Mouse (Mus musculus): ENCODE measurements around the gene Gdf1. TPM values are rescaled to one million over a fixed set of nuclear protein-coding genes. Genes with fewer than 3 reads are reported as not detected.

The Gdf1 gene
- polyA plus RNA-seq, 1 experiment = not detected

DNA sequence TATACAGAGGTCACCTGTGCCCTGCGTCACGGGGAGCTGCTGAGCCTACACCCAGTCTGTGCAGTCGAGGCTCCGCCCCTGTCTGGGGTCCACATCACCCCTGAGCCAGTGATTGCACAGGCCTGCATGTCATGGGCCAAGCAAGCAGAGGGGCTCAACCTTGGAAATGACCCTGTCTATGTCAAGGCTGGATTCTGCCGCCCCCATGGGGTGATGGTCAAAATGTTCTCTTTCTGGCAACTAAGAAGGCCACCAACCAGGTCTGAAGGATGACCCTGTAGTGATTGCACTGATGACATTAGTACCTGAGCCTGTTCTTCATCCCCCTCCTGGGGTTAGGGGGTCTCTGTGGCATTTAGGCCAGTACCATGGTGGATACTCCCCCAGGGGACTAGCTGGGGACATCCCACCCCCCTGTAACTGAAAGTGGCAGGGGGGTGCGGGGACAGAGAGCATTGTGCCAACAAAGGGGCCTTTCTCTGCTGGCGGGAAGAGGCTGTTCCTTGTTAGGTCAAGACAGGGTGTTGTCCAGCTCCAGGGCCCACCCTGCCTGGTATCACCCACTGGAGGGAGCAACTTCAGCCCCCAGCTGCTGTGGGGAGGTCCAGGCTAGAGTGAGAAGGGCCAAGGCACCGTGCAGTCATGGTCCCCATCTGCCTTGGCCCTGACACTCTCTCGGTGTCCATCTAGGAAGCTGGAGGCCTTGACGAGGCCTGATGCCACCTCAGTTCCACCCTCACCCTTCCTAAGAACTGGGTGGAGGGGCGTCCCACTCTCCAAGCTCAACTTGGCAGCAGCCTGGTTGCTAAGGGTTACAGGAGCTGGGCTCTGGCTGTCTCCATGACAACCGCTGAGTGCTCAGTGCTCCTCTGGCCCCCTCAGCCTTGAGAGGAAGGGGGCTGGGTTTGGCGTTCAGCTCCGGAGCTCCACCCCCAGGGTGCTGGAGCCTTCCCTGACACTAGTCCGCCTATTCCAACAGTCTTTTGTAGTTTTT is 12.8 kb upstream of the Gdf1 start:
- no peak for TF ChIP-seq GATA1 (IDR thresholded peaks at IDR 0.05; ENCODE audit: low read length)

GRCm38 (mm10) chr8:70317872-70318271 is 11.7 kb upstream of the Gdf1 start:
- TF ChIP-seq GATA1 (IDR thresholded peaks at IDR 0.05; ENCODE audit: low read length) = no peak

GRCm38 (mm10) chr8:70323716-70324115 is 5.9 kb upstream of the Gdf1 start:
- TF ChIP-seq GATA1 (IDR thresholded peaks at IDR 0.05; ENCODE audit: low read length) = no peak

- no peak for TF ChIP-seq GATA1 (IDR thresholded peaks at IDR 0.05; ENCODE audit: low read length)
These were observed 2.1 kb upstream of the Gdf1 start for GRCm38 (mm10) chr8:70327512-70327911.

DNA sequence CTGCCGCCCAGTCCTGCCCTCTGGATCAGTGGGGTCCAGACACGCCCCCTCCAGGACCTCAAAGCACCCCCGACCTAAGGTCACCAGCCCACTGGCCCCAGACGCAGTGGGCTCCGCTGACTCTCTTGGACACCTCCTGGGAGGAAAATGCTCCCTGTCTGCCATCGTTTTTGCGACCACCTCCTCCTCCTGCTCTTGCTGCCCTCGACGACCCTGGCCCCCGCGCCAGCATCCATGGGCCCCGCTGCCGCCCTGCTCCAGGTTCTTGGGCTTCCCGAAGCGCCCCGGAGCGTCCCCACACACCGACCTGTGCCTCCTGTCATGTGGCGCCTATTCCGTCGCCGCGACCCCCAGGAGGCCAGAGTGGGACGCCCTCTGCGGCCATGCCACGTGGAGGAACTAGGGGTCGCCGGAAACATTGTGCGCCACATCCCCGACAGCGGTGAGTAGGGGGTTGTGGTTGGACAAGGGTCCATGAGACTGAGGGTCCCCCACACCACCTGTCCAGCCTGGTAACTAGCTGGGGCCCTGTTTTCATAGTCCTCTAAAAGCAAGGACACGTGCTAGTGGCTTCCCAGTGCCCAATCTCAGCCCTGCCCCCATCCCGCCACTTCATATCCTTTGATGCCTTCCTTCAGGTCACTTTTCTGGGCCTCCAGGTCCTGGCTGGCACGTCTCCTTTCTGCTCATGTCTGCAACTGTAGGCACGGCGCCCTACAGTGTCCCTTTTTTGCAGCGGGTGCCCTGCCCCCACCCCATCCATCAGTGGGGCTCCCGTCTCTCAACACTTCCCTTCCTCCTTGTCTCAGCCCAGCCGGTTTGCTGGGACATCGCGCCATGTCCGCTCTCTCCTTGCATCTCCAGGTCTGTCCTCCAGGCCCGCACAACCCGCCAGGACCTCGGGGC is 471 bp downstream of the Gdf1 start:
- no peak for TF ChIP-seq GATA1 (IDR thresholded peaks at IDR 0.05; ENCODE audit: low read length)

DNA sequence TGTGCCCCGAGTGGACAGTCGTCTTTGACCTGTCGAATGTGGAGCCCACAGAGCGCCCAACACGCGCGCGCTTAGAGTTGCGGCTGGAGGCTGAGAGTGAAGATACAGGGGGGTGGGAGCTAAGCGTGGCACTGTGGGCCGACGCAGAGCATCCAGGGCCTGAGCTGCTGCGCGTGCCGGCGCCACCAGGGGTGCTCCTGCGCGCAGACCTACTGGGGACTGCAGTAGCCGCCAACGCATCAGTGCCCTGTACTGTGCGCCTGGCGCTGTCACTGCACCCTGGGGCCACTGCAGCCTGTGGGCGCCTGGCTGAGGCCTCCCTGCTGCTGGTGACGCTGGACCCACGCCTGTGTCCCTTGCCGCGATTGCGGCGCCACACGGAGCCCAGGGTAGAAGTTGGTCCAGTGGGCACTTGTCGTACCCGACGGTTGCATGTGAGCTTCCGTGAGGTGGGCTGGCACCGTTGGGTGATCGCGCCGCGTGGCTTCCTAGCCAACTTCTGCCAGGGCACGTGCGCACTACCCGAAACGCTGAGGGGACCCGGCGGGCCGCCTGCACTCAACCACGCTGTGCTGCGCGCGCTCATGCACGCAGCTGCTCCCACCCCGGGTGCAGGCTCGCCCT is 1.2 kb downstream of the Gdf1 start:
- no peak for TF ChIP-seq GATA1 (IDR thresholded peaks at IDR 0.05; ENCODE audit: low read length)

GRCm38 (mm10) chr8:70331526-70331925 is 1.9 kb downstream of the Gdf1 start:
- TF ChIP-seq GATA1 (IDR thresholded peaks at IDR 0.05; ENCODE audit: low read length) = no peak

DNA sequence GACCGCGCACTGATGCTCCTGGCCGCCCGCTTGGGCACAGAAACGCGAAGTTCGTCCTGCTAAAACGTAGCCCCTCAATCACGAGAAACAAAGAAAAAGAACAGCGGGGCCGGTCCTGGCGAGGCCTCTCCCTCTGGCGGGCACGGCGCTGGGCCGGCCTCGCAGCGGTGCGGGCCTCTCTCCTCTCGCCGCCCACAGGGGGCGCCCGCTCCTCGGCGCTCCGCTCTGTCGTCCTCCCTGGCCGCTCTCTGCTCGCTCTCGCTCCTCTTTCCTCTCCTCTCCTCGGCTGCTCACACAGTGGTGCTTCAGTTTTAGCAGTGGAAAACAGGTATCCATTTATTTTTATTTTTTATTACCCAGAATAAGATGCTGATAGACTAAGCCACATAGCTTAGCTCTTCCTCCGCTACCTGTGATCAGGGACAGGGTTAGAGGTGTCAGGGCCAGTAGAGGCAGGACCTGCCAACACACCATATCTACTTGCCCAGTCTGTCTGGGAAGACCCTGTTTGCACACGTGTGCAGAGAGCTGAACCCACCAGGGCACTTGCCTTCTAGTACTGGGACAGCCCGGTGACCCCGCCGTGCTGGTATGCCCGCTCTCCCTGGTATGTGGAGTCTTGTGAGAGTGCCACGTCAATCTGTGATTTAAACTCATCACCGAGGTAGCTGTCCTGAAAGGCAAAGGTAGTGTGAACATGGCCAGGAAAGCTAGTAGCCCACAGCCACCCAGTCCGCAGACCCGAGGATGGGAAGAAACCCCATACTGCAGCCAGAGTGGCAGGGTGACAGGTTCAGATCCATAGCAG is 2.7 kb downstream of the Gdf1 start:
- TF ChIP-seq GATA1 (IDR thresholded peaks at IDR 0.05; ENCODE audit: low read length) = no peak

DNA sequence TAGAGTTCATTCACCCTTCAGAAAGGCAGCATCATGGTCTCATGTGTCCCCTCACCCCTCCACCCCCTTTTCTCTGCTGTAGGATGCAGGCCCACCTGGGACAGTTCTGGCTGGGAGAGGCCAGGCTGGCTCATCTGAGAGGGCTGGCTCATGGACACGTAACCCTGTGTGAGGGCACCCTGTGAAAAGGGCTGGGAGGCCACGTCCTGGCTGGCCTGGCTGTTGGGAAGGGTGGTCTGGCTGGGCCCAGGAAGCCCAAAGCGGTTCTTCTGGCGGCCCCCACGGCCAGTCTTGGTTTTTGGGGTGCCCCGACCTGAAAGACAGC is 3.2 kb downstream of the Gdf1 start:
- no peak for TF ChIP-seq GATA1 (IDR thresholded peaks at IDR 0.05; ENCODE audit: low read length)

GRCm38 (mm10) chr8:70338931-70339330 is 9.3 kb downstream of the Gdf1 start:
- TF ChIP-seq GATA1 (IDR thresholded peaks at IDR 0.05; ENCODE audit: low read length) = no peak

GRCm38 (mm10) chr8:70340659-70341058 is 11.0 kb downstream of the Gdf1 start:
- no peak for TF ChIP-seq GATA1 (IDR thresholded peaks at IDR 0.05; ENCODE audit: low read length)

DNA sequence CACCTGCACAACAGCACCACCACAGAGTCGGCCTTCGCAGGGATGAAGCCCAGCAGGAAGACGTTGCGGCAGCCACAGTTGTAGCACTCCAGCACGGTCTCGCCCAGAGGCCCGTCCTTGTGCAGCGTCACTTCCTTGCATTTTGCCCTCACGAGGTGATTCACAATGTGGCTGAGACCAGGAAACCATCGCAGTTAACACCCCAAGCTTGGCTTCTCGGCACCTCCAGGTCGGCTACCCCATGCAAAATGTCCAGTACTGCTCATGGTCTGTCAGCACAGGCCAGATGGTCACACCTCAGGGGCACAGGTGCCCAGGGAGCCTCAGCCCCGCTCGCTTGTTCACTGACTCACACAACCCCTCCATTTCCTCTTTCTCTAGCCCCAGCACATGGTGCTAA is 12.4 kb downstream of the Gdf1 start:
- TF ChIP-seq GATA1 (IDR thresholded peaks at IDR 0.05; ENCODE audit: low read length) = no peak

DNA sequence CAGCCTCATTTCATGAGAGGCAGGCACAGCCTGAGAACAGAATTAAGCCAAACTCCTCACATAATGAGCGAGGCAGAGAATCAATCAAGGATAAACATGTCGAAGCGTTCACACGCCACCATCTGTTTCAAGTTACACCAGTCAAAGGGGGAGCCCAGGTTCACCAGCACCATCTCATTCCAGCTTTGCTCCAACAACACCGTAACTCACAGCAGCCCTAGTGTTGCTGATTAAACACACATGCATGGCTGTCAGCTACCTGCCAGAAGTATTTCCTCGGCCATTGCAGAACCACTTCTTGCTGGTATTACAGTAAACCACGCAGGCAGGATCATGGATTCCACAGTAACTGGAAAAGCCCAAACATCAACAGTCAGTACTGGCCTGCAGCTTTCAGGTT is 13.5 kb downstream of the Gdf1 start:
- no peak for TF ChIP-seq GATA1 (IDR thresholded peaks at IDR 0.05; ENCODE audit: low read length)

DNA sequence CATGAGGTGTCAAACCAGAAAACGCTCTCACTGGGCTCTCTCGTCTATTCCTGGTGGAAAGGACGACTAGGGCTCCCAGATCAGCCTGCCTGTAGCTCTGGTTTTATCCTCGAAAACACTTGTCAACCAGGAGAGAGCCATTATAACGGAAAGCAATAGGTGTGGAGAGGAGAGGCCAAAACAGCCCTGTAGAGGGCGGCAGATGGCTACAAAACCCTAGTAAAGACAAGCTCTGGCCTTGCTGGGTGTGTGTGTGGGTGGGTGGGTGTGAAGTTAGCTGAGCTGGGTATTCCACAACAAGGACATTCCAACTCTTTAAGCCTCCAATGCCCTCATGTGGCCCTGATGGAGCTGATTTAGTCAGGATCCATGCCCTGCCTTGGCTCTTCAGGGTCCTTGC is 14.1 kb downstream of the Gdf1 start:
- no peak for TF ChIP-seq GATA1 (IDR thresholded peaks at IDR 0.05; ENCODE audit: low read length)

DNA sequence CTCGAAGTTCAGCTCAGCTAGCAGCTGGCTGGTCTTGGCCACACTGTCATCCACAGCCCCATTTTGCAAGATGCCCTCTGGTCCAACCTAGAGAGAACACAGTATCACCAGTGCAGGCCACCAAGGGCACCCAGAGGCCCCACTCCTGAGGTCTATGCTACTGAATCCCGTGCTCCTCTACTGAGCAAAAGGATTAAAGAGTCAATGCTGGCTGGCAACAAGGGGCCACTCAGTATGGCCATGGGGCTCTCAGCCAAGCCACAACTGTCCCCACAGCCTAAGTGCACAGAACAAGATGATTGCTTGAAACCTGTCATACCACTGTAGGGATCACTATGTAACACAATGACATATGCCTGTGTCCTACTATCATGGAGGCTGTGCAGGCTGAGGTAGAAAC is 14.7 kb downstream of the Gdf1 start:
- no peak for TF ChIP-seq GATA1 (IDR thresholded peaks at IDR 0.05; ENCODE audit: low read length)
